Mouse (Mus musculus): ENCODE measurements at regions not wholly inside any gene's neighbourhood (a gene's known extent, or its start where the extent isn't known, plus 50 kb on each side); places are given as distances from the start of the nearest gene placed in this dataset.

- DNase-seq: no peak
Observed at GRCm38 (mm10) chr5:69665555-69665954, 73.4 kb upstream of the Gnpda2 start.

GRCm38 (mm10) chr5:69663961-69664360, 71.8 kb upstream of the Gnpda2 start:
- no peak for DNase-seq
